Mouse (Mus musculus) urinary bladder, postnatal 36 days (tissue): ENCODE results near the gene Wdr41.

Experiments used
- DNase-seq, 2 experiments: peaks; one replicate each; pipeline ENCODE4 v3.0.0; 2022; ENCODE audit warnings: low spot score in 2 of 2, mixed read lengths in 1 of 2

Wdr41 gene

DNA sequence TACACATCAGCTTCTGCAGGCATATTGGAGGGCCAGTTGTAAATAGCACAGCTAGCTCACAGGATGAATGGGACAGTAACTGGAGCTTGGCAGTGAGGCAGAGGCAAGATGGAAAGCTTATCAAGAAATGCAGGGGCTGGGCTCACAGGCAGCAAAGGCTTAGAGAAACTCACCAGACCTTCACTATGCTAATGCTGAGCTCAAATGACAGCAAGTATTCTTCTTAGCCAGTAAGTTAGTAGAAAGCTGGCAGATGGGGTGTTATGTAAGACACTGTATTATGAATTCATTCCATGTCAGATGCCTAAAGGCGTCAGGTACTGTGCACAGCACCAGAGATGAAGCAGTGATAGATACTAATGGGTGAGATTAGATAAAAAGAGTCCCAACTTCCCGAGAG, 58.6 kb downstream of the Wdr41 start:
- DNase-seq = no peak

DNA sequence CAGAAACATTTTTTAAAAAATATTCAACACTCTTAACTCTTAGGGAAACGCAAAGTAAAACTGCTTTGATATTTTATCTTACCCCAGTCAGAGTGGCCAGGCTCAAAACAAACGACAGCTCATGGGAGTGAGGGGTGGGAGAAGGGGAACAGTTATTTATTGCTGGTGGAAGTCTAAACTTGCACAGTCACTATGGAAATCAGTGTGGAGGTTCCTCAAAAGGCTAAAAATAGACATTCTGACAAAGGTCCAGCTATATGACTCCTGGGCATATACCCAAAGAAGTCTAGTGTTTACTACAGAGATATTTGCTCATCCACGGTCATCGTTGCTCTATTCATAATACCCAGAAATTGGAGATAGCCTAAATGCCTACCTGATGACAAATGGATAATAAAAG, 62.1 kb downstream of the Wdr41 start:
- DNase-seq = no peak

DNA sequence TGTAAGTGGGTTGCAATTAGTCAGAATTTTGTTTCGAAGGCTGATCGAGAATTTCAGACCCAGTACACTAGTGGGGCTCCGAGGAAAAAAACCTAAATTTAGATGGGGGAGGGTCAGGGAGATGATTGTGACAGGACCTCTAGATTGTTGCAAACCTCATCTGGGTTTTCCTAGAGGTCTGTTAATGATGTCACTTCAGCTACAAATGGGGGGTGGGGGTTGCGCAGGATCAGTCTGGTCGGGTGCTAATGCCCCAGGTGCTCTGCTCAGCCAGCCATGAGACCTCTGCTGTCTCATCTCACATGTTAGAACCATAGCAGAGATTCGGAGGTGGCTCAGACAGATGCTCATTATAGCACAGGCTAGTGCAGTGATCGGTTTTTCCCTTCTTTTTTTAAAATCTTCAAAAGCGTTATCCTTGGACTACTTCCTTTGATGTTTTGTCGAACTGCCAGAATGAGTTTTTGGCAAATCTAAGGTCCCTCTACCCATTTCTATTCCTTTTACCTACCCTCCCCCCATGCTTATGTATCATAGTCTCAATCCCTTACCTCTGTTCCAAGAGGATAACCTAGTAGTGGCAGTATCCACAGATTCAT, 64.1 kb downstream of the Wdr41 start:
- no peak for DNase-seq

DNA sequence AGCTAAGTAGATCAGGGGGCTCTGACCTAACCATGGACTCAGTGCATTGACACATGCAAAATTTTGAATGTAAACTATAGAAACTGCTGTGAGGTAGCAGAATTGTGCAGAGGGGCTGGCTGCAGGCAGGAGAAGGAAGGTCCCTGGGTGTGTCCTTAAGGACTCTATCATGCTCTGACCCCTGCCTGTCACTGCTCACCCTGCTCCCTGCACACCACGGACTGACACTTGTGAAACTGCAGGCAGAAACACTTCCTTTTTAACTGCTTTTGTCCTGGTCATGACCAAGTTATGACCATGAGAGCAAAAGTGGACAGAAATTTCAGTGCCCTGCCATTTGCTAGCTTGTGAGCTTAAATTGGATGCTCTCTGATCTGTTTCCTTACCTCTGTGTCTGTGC, 68.0 kb downstream of the Wdr41 start:
- DNase-seq = no peak

DNA sequence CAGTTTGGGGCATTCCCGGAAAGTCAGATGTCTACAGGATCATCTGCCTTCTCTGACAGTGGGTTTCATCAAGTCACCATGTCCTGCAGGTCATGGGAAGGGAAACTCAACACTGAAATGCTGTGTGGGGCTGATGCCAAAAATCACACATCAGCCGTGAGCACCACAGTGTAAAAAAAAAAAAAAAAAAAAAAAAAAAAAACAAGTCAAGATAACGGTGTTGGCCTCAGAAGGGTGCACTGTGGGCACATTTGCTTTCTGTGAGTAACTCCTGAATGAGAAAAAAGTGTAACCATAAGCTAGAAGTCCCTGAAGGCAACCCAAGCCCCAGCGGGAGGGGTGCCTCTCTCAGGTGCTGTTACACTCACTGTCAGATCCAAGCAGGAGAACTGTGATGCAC, 74.3 kb downstream of the Wdr41 start:
- DNase-seq = no peak

DNA sequence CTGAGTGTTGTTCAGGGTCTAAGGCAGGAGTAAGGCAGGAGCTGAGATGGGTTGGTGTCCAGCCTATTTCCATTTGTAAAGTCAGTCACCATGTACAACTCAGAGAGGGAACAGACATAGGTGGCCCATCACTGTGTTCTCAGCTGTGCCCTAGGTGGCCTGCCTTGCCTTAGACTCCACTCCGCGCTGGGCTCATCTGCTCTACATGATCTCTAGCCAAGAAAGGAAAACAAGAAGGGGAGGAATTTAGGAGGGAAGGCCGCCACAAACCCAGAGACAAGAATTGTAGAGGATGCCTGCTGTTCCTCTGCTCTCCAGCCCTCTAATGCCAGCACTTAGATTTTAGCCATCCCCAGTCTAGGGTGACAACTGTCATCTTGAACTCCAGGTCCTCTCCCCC, 76.3 kb downstream of the Wdr41 start:
- no peak for DNase-seq

DNA sequence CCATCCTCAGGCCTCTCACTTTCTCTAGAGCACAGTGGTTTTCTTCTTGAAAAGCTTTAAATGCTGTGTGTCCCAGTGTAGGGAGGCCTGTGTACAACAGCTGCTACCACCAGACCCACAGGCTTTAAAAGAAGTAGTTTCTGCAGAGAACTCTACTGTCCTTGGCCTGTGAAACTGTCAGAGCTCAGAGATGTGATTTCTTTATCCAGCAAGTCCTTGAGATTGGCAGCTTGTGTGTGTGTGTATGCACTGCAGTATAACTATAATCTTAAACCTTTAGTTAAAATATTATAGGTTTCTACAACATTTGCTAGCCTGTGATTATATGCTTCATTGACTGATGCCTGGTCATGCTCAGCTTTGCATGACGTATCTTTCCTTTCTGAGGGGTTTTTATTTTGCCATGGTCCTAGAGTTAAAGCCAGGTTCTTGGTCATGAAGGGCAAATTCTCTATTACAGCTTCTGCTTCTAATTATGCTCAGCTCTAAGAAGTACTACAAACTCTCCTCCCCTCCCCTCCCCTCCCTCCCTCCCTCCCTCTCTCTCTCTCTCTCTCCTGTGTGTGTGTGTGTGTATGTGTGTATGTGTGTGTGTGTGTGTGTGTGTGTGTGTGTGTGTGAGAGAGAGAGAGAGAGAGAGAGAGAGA, 79.7 kb downstream of the Wdr41 start:
- DNase-seq = no peak

DNA sequence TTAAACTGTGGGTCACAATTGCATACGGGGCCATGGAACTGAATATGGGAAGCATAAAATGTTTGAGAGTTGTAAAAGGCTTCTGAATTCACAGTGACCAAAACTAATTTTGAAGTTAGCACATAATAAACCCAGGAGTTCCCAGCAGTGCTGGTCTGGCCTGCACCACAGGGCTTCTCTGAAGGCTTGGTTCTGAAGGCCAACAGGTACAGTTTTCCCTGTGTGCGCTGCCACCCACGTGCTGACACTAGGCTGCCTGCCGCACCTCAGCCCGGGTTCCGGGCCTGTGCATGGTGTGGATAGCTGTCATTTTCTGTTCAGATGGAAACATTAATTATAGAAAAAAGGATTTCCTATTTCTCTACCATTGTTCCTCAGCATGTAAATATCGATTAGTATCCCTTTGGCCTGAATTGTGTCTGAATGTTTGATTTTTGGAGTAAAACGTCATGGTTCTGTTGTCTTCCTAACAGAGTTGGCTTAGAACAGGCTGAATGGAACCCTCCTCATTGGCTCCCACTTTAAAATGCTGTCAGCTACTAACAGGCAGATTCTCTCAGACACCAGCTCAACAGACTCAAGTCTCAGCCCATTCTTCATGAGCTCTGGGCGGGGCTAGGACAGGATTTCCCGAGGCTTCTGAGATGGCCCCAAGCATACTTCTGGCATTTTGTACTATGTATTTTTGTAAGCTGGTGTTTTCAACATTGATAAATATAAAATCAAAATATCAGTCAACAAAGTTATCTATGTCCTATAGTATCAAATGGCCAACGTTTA, 80.5 kb downstream of the Wdr41 start:
- no peak for DNase-seq

DNA sequence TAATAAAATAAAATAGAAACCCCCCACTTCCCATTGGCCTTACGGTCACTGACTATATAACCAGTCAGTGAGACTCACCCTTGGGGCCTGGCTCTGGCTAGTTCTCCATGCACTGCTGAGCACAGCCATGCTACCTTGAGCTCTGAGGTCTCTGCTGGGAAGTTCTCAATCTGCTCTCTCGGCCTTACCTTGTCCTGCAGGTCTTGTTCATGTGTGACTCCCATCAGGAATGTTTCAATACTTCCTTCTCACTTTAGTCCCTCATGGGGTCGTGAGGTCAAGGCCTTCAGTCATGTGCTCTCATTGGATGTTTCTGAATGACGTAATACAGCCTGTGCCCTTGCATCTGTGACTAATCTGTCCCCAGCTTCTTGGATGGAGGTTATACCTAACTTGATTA, 82.7 kb downstream of the Wdr41 start:
- DNase-seq = no peak

DNA sequence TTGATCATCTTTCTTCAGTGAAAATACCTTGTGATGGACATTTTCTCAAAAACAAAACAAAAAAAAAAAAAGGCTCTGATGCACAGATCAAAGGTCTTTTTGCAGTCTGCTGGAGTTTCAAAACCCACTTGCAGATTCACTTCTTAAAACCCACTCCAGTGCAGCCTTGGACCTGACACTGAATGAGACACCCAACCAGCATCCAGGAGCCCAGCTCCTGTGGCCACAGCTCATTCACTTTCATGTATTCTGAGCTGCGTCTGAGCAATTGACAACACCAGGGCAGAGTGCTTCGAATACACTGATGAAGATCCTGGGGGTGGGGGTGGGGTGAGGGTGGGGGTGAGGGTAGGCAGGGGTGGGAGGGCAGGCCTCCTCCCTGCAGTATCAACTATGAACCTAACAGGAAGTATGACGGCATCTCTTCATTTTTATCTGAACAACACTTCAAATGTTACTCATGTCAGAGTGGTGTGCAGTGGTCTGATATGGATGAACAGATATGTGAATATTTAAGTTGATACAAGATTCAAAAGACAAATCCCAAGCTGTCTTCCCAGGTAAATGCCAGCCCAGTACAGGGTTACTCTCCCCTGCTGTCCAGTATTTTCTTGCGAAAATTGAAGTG, 87.4 kb downstream of the Wdr41 start:
- DNase-seq = no peak

DNA sequence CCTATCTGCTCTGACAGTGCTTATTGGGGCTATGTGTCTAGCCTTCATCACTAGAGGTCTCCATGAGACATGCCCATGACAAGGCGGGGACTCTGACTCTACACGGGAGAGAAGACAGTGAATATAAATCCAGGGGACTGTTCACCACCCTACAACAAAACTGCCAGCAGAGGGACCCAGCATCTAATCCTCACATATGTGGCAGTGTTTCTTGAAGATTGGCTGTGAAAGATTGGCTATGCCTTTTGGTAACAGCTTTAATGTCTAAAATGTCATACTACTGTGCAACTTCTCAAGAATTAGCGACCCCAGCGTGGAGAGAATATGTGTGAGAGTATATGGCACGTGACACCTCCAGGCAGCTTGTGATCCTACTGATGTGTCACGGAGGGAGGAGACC, 91.7 kb downstream of the Wdr41 start:
- no peak for DNase-seq

DNA sequence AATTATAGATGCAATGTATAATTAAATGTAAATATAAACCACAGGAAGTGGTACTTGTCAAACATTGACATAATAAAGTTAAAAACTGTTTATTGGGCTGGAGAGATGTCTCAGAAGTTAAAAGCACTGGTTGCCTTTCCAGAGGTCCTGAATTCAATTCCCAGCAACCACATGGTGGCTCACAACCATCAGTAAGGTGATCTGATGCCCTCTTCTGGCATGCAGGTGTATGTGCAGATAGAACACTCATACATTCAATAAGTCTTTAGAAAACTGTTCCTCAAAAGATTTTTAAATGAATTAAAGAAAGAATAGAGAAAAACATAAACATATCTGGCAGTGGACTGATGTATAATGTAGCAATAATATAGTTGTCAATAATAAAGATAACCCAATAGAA, 94.1 kb downstream of the Wdr41 start:
- DNase-seq = no peak
